ENCODE assay signal across 13 mouse cellular contexts in the genomic region with DNA sequence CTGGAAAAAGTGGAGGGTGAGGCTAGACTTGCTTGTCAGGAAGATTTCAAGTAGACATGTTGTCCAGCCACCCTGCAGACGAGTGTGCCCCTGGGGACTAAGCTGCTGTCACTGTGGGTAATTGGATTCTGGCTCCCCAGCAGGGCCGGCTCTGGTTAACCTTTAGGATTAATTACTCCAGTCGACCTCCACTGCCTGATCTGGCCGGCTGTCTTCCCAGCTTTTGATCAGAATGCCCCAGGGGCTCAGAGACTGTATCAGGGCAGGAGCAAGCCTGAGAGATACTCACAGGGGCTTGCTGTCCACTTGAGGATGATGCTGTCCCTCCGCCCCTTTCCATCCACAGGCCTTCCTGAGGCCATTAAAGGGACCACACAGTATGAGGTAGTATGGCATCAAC.
DNase-seq lines count a peak whose midpoint lies in the region; ATAC-seq and TF ChIP-seq lines count a peak whose summit lies in the region.
"Had no signal": no experiment of that assay in that cellular context is flagged by ENCODE, and none has a peak within 500 bp of the region (broad histone marks: within the 10 kb centered on the region; RNA-seq: fewer than 3 reads in every experiment).

No protein-coding gene starts in this region.

- H3K4me3 ChIP-seq in forebrain, embryonic 12.5 days (replicated peaks) = no peak overlapping the region
- no peak overlapping the region for H3K4me3 ChIP-seq in hindbrain, postnatal 0 days (ENCODE audit: low read length)
- no peak overlapping the region for H3K4me3 ChIP-seq in neural tube, embryonic 11.5 days (ENCODE audit: low read depth, low read length)
- H3K4me3 ChIP-seq: heart, adult 2 months; myocyte had no signal

- peak; percentile 42 for ATAC-seq in forebrain, embryonic 12.5 days (ENCODE audit: low FRiP score)
- ATAC-seq in hindbrain, postnatal 0 days = 0 out of 2 replicates have a peak, but pooled peaks have one; percentile 8
- 0 out of 2 replicates have a peak, but pooled peaks have one; percentile 11 for ATAC-seq in neural tube, embryonic 11.5 days (ENCODE audit: insufficient read depth, low FRiP score, low TSS enrichment)
- no peak for ATAC-seq in frontal cortex, adult (ENCODE audit: low TSS enrichment)
- ATAC-seq in erythroblast, adult 5-6 weeks (replicated peaks; ENCODE audit: low FRiP score, poor library complexity, severe bottlenecking) = no peak
- ATAC-seq: lung, postnatal 0 days had no signal

- WGBS in forebrain, embryonic 12.5 days = 6% methylated on average over 5 of the region's 5 CpGs
- 16% methylated on average over 5 of the region's 5 CpGs for WGBS in hindbrain, postnatal 0 days
- 13% methylated on average over 5 of the region's 5 CpGs for WGBS in neural tube, embryonic 11.5 days

- no peaks in the 10 kb centered on the region for H3K9me3 ChIP-seq in forebrain, embryonic 12.5 days
- no peaks in the 10 kb centered on the region for H3K9me3 ChIP-seq in hindbrain, postnatal 0 days (ENCODE audit: low read length)
- H3K9me3 ChIP-seq in neural tube, embryonic 11.5 days (ENCODE audit: control insufficient read depth, low read length) = no peaks in the 10 kb centered on the region

- H3K27me3 ChIP-seq in forebrain, embryonic 12.5 days = no peaks in the 10 kb centered on the region
- no peaks in the 10 kb centered on the region for H3K27me3 ChIP-seq in hindbrain, postnatal 0 days (ENCODE audit: insufficient read depth, low read length)
- H3K27me3 ChIP-seq in neural tube, embryonic 11.5 days (ENCODE audit: control insufficient read depth, insufficient read depth, low read length) = no peaks in the 10 kb centered on the region

- no peak for TF ChIP-seq CTCF in hindbrain, postnatal 0 days (IDR thresholded peaks at IDR 0.05; ENCODE audit: low read depth)

- H3K36me3 ChIP-seq in forebrain, embryonic 12.5 days (replicated peaks) = no peaks in the 10 kb centered on the region
- no peaks in the 10 kb centered on the region for H3K36me3 ChIP-seq in hindbrain, postnatal 0 days (ENCODE audit: insufficient read depth, low read length)
- no peaks in the 10 kb centered on the region for H3K36me3 ChIP-seq in neural tube, embryonic 11.5 days (ENCODE audit: control insufficient read depth, insufficient read depth, low read length)

- DNase-seq in embryo, embryonic 9.5 days (ENCODE audit: extremely low spot score) = peak; percentile 47
- peak; percentile 32 for DNase-seq in hindbrain, postnatal 0 days (ENCODE audit: low spot score)
- DNase-seq in neural tube, embryonic 11.5 days (ENCODE audit: low spot score) = peak; percentile 56
- DNase-seq in gastrocnemius, postnatal 10 days = no peak
- DNase-seq in spleen, adult 12 weeks (ENCODE audit: low spot score) = no peak
- DNase-seq: cerebellum, postnatal 25 days; heart, adult 2 months; heart, postnatal 36 days had no signal

- H3K4me2 ChIP-seq in forebrain, embryonic 12.5 days = no peak overlapping the region
- no peak overlapping the region for H3K4me2 ChIP-seq in hindbrain, postnatal 0 days (ENCODE audit: low read depth, low read length)
- no peak overlapping the region for H3K4me2 ChIP-seq in neural tube, embryonic 11.5 days (ENCODE audit: low read depth)

- peak overlapping the region; percentile 84 for H3K27ac ChIP-seq in forebrain, embryonic 12.5 days
- H3K27ac ChIP-seq in hindbrain, postnatal 0 days = peak overlapping the region; percentile 66
- H3K27ac ChIP-seq in neural tube, embryonic 11.5 days (ENCODE audit: low read depth, low read length) = no peak overlapping the region
- H3K27ac ChIP-seq: heart, adult 2 months had no signal

- H3K4me1 ChIP-seq in forebrain, embryonic 12.5 days = peaks cover 54% of the 10 kb centered on the region
- peaks cover 25% of the 10 kb centered on the region for H3K4me1 ChIP-seq in hindbrain, postnatal 0 days (ENCODE audit: insufficient read depth, low read length)
- peaks cover 18% of the 10 kb centered on the region for H3K4me1 ChIP-seq in neural tube, embryonic 11.5 days (ENCODE audit: control insufficient read depth, insufficient read depth, low read length)

- H3K9ac ChIP-seq in forebrain, embryonic 12.5 days = no peak overlapping the region
- no peak overlapping the region for H3K9ac ChIP-seq in hindbrain, postnatal 0 days (replicated peaks; ENCODE audit: low read length)
- no peak overlapping the region for H3K9ac ChIP-seq in neural tube, embryonic 11.5 days (ENCODE audit: low read length)

Comparison
In these comparisons a context has a peak if more than half of its experiments do, and no peak if none do; other contexts are left out.
1. DNase-seq: peak in embryo, embryonic 9.5 days (single experiment), hindbrain, postnatal 0 days (single experiment) and neural tube, embryonic 11.5 days (single experiment); none in gastrocnemius, postnatal 10 days (single experiment) and spleen, adult 12 weeks (single experiment).
2. ATAC-seq: peak in forebrain, embryonic 12.5 days (single experiment), hindbrain, postnatal 0 days (single experiment) and neural tube, embryonic 11.5 days (single experiment); none in frontal cortex, adult (single experiment) and erythroblast, adult 5-6 weeks (single experiment).